Mouse (Mus musculus) urinary bladder, postnatal 25 days (tissue): ENCODE measurements at regions not wholly inside any gene's neighbourhood (a gene's known extent, or its start where the extent isn't known, plus 50 kb on each side); places are given as distances from the start of the nearest gene placed in this dataset.

ENCODE experiments used
- DNase-seq: peaks from one replicate; pipeline ENCODE4 v3.0.0; 2022; ENCODE audit warnings: low spot score

GRCm38 (mm10) chr5:11983452-11983851 lies 65.6 kb downstream of the 4933402N22Rik start:
- no peak for DNase-seq

DNA sequence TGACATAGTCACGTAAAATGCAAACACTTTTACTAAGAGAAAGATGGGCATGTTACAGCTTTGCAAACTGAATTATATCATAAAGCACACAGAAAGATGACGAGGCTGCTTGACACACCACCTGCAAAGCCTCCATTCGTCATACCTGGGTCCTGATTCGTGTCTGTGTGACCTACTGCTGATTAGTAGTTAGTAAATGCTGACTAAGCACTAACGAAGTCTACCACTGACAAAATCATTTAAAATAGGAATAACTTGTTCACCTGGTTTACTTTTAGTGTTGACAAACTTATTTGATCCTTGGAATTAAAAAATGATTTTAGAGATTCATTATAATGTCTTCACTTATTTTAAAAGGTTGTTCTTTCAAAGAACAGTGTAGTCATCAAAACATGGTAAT lies 71.3 kb downstream of the 4933402N22Rik start:
- DNase-seq: no peak

- DNase-seq: no peak
Measured at GRCm38 (mm10) chr5:12000777-12001176, 82.9 kb downstream of the 4933402N22Rik start.

GRCm38 (mm10) chr5:12006473-12006872 lies 88.6 kb downstream of the 4933402N22Rik start:
- DNase-seq: no peak

DNA sequence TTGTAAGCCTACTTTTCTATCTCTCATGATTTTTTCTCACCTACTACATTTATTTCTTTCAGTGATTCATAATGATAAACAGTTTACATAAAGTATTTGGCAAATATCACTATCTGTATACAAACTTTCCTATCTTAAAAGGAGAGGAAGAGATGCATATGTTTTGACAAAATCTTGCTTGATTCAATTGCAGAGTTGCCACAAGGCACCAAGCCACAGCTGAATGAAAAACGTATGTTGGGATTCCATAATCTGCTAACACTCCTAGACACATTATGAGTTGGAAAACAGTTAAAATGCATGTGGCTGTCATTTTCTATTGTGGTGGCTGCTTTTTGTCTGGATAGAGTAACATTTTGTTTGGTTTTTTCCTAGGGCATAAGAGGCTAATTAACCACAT lies 98.5 kb downstream of the 4933402N22Rik start:
- DNase-seq: no peak

DNA sequence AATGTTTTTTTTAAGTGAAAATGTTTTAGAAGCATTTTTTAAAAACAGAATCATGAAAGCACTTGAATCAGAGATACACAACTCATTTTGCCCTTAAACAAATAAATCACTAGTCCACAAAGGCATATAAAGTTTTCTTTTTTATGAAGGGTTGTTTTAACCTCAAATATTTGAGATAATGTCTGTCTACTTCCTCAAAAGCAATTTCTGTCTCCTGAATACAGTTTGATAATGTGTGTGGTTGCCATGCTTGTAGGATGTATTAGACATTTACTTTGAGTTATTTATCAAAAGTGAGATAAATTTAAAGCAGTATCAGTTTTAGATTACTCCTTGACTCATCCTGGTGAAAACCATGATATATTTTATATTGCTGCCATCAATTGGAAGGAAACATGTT lies 102.6 kb downstream of the 4933402N22Rik start:
- DNase-seq: no peak

DNA sequence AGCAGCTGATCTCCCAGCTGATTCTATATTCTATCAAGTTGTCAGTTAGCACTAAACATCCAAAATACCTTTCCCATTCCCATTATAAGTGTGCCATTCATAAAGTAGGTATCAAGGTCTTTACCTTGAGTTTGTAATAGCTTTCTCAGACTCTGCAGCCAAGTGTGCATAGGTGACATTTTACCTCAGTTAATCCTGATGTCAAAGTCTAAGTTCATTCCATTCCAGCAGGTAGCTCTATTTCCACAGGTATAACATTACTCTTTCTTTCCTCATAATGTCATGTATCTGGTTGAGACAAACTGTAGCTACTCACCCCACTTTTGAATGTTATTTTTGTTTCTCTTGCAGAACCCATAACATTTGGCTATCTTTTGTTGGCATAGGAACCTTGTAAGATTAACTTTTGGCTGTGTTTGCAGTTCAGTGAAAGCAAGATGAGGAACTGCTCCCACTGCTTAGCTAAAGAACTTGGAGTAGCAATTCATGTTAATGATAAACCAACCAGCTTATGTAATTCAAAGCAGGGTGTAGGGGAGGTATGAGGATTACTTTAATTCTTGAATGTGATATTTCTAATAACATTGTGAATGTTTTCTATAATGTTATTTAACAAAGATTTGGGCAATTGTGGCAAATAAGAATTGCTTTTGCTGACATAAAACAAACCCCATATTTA lies 107.0 kb downstream of the 4933402N22Rik start:
- no peak for DNase-seq

GRCm38 (mm10) chr5:12030002-12030401 lies 112.2 kb downstream of the 4933402N22Rik start:
- peak; percentile 60 for DNase-seq

GRCm38 (mm10) chr5:12049806-12050205 lies 132.0 kb downstream of the 4933402N22Rik start:
- no peak for DNase-seq

DNA sequence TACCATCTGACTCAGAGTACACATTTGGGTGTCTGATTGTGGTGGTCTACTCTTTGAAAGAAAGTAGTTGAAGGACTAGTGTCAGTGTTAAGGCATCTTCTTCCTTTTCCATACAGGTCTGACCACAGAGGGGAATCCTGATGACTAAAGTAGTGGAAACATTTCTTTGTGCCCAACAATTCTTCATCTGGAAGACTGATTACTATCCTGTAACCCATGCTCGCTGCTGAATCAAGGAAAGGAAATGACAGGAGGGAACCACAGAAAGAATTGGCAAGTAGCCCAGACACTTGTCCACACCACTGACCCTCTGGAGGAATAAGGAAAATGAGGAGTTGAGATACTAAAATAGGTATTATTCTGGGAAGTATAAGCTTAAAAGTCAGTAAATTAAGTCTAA lies 162.3 kb downstream of the 4933402N22Rik start:
- no peak for DNase-seq

GRCm38 (mm10) chr5:12093680-12094079 lies 175.8 kb downstream of the 4933402N22Rik start:
- no peak for DNase-seq

- DNase-seq: no peak
Measured at GRCm38 (mm10) chr5:12116587-12117354, 198.9 kb downstream of the 4933402N22Rik start.

GRCm38 (mm10) chr5:12124935-12125334 lies 207.1 kb downstream of the 4933402N22Rik start:
- DNase-seq: no peak

DNA sequence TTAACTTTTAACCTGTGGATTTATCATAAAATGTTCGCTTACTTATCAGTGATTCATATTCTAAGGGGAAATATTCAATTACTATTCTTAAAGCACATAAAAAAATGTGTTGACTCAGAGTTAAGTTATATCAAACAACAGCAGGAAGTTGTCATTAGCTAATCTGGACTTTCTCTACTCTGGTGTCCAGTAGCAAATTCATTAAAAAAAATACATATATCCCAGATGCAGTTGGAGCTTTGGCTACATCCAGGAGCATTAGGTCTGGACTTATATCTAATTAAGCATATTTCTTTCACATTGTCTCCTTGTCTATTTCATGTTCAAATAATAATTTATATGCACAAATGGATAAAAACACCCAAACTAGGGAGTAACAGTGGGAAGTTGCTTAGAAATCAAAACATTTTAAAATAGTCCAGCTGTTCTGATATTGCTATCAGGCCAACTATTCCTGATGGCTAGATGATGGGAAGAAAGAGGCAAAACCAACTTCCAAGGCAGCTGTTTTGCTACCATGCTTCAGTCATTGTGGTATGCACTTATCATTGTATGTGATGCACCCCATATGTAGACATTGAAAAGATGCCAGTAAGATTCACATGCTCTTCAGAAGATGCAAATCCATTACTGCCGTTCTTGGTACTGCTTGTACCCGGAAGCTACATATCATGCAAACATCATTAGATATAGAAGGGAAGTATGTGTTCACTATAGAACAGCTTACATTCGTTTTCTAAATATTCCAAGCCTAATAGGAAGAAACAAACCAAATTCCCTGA lies 209.8 kb downstream of the 4933402N22Rik start:
- no peak for DNase-seq

GRCm38 (mm10) chr5:12138961-12139360 lies 221.1 kb downstream of the 4933402N22Rik start:
- DNase-seq: no peak

- DNase-seq: no peak
Measured at GRCm38 (mm10) chr5:12153295-12153694, 229.9 kb upstream of the Sema3d start.

GRCm38 (mm10) chr5:12154551-12155091 lies 228.6 kb upstream of the Sema3d start:
- DNase-seq: no peak

GRCm38 (mm10) chr5:12191681-12192080 lies 191.5 kb upstream of the Sema3d start:
- no peak for DNase-seq

DNA sequence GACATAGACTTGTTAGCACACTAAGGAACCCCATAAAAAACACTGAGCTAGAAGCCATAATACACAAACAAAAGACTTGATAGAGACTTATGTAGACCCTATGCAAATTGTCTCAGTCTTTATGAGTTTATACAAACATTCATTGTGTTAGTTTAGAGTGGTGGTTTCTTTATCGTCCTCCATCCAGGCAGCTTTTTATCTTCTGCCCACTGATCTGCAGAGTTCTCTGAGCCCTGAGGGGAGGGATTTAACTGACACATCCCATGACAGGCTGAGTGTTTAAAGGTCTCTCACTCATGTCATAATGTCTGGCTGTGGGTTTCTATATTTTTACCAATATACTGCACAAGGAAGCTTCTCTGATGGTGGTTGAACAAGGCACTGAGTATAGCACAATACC lies 175.7 kb upstream of the Sema3d start:
- DNase-seq: no peak

- DNase-seq: no peak
Measured at GRCm38 (mm10) chr5:12209631-12210030, 173.6 kb upstream of the Sema3d start.

DNA sequence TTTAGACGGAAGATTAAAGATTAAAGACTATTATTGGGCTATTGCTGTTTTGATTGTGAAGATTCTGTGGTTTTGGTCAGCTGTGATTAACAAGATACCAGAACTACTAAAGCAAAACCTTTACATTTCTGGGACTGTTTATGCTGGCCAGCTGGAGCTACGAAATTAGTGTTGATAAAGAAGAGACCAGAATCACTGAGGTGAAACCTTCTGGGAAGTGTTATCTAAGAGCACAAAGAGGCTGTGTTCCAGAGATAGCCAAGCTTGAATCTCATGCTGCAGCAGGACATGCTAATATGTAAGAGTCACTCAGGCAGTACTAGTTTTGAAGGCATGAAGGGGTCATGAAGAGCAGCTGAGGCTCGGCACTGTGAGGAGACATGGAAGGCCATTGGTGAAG lies 169.7 kb upstream of the Sema3d start:
- DNase-seq: no peak

DNA sequence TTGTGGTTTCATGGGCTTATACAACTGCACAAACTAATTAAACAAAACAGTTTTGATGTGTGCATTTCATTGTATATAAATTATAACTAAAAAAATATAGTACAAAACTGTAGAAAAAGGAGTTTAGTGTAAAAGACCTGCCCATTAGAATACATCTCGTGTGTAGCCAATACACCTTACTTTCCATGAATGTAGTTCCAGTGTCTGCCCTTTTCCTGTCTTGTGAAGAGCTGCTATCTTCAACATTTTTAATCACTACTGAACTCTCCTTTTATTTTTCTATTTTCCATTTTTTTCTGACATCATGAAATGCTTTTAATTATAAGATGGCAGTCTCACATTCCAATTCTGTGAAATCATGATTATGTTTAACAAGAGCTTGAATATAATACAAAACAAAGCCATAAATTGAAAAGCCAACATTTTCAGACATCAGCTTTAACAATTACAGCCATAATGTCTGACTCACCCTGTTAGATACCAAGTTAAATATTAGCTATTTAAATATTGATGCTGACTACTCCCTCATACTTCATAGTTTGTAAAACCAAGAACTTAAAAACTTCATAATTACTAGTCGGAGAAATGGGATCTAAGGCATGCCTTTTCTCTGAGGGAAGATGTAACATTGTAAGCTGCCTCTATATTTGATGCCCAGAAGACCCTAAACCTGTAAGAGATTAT lies 163.6 kb upstream of the Sema3d start:
- DNase-seq: no peak
